Mouse (Mus musculus): ENCODE measurements at regions not wholly inside any gene's neighbourhood (a gene's known extent, or its start where the extent isn't known, plus 50 kb on each side); places are given as distances from the start of the nearest gene placed in this dataset.

DNA sequence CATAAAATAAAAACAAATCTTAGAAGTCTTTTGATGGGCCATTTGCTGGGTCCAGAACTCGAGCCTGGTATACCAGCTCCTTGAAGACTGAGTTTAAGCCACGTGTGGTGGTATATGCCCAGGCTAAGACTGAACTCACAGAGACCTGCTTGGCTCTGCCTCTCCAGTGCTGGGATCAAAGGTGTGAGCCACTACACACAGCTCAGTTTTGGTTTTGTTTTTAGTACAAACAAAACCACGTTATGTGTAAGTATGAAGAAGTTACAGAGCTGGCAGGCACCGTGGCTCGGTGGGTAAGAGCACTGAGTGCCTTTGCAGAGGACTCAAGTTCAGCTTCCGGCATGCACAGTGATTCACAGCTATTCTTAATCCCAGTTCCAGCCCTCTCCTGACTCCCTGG is 75.6 kb downstream of the Wdr5 start:
- no peaks in the 10 kb centered on the region for H3K27me3 ChIP-seq (replicated peaks; ENCODE audit: control insufficient read depth, insufficient read depth, low read length)
- H3K4me3 ChIP-seq (ENCODE audit: insufficient read depth, low read depth, low read length): no peak overlapping the region
- no peak overlapping the region for H3K27ac ChIP-seq (ENCODE audit: insufficient read depth, low read depth, low read length)
- 77% methylated on average over 6 of the region's 6 CpGs for WGBS
- TF ChIP-seq CTCF (conservative IDR thresholded peaks at IDR 0.05; ENCODE audit: insufficient read depth, insufficient read length, low read depth, low read length) (no peak), POLR2A (IDR thresholded peaks at IDR 0.05; ENCODE audit: low read depth, low read length) (no peak)
- H3K36me3 ChIP-seq (ENCODE audit: control insufficient read depth, insufficient read depth, low read length): no peaks in the 10 kb centered on the region
- no peaks in the 10 kb centered on the region for H3K4me1 ChIP-seq (ENCODE audit: control insufficient read depth, insufficient read depth, low read length)
- DNase-seq: no peak

DNA sequence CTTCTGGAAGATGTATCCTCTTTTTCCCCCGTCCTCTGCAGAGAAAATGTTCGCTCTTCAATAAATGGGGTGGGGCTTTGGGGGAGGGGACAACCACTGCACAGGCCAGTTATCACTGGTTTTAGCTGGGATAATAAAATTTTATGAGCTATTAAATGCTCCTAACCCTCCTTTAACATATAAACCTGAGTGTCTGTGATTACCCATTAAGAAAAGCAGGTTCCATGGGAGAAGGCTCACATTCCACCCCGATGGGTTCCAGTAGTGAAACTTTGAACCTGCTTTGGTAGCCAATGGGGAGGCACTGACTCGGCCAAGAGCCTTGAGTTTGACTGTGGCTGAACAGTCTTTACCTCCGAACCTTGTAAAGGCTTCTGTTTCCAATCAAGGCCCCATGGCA is 76.7 kb downstream of the Wdr5 start:
- H3K4me1 ChIP-seq (ENCODE audit: control insufficient read depth, insufficient read depth, low read length): peaks cover 4% of the 10 kb centered on the region; the same call in 1 of the 2 replicates
- no peak for DNase-seq
- no peaks in the 10 kb centered on the region for H3K27me3 ChIP-seq (replicated peaks; ENCODE audit: control insufficient read depth, insufficient read depth, low read length)
- H3K27ac ChIP-seq (ENCODE audit: insufficient read depth, low read depth, low read length): no peak overlapping the region
- no peaks in the 10 kb centered on the region for H3K36me3 ChIP-seq (ENCODE audit: control insufficient read depth, insufficient read depth, low read length)
- no peak overlapping the region for H3K4me3 ChIP-seq (ENCODE audit: insufficient read depth, low read depth, low read length)
- TF ChIP-seq POLR2A (IDR thresholded peaks at IDR 0.05; ENCODE audit: low read depth, low read length) (no peak), CTCF (conservative IDR thresholded peaks at IDR 0.05; ENCODE audit: insufficient read depth, insufficient read length, low read depth, low read length) (no peak)
- 64% methylated on average over 5 of the region's 5 CpGs for WGBS

DNA sequence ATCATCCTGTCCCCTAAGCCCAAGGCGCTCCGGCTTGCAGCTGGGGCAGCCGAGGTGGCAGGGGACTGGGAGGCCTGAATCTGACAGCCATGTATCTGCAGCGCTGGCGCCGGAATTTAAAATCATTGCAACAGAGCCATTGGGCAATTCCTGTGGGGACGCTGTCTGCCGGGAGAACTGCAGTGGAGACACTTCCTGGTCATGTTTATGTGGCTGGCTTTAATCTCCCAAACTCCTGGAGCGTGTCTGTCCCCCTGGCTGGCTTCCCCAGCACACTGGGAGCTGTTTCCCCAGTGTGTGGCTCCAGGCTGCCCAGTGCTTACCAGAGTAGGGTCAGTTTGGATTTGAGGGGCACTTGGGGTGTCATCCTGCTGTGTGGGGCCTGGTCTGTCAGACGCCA is 78.4 kb downstream of the Wdr5 start:
- 39% methylated on average over 10 of the region's 10 CpGs for WGBS
- peak; percentile 69 for DNase-seq
- TF ChIP-seq CTCF (conservative IDR thresholded peaks at IDR 0.05; ENCODE audit: insufficient read depth, insufficient read length, low read depth, low read length) (0 out of 2 replicates have a peak, but pooled peaks have one; percentile 22), POLR2A (IDR thresholded peaks at IDR 0.05; ENCODE audit: low read depth, low read length) (no peak)

DNA sequence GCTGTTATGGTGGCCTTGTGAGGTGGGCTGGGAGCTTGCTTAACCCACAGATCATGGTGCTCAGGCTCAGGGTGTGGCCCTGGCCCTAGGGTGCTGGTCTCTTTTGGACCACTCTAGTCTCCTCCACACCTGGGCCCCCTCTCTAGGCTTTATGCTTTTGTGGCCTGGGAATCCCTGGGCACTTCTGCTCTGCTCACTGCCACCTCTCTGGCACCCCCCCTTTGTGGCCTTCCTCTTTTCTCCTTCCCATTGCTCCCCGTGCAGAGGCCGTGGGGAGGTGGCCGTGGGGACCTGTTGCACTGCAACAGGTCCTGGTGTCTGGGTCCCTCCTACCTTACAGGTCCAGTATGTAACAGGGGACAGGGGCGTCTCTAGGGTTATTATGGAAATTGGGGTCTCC is 80.3 kb downstream of the Wdr5 start:
- DNase-seq: no peak
- no peak overlapping the region for H3K27ac ChIP-seq (ENCODE audit: insufficient read depth, low read depth, low read length)
- no peak overlapping the region for H3K4me3 ChIP-seq (ENCODE audit: insufficient read depth, low read depth, low read length)
- H3K27me3 ChIP-seq (replicated peaks; ENCODE audit: control insufficient read depth, insufficient read depth, low read length): no peaks in the 10 kb centered on the region
- no peak for TF ChIP-seq CTCF (conservative IDR thresholded peaks at IDR 0.05; ENCODE audit: insufficient read depth, insufficient read length, low read depth, low read length)
- no peak for TF ChIP-seq POLR2A (IDR thresholded peaks at IDR 0.05; ENCODE audit: low read depth, low read length)
- H3K36me3 ChIP-seq (ENCODE audit: control insufficient read depth, insufficient read depth, low read length): no peaks in the 10 kb centered on the region
- peaks cover 18% of the 10 kb centered on the region for H3K4me1 ChIP-seq (ENCODE audit: control insufficient read depth, insufficient read depth, low read length)
- 89% methylated on average over 4 of the region's 4 CpGs for WGBS

More for the DNA sequence above, 78.4 kb downstream of the Wdr5 start:
- H3K4me3 ChIP-seq (ENCODE audit: insufficient read depth, low read depth, low read length): no peak overlapping the region
- H3K36me3 ChIP-seq (ENCODE audit: control insufficient read depth, insufficient read depth, low read length): no peaks in the 10 kb centered on the region
- H3K27me3 ChIP-seq (replicated peaks; ENCODE audit: control insufficient read depth, insufficient read depth, low read length): no peaks in the 10 kb centered on the region
- peaks cover 8% of the 10 kb centered on the region; the same call in 1 of the 2 replicates for H3K4me1 ChIP-seq (ENCODE audit: control insufficient read depth, insufficient read depth, low read length)
- no peak overlapping the region for H3K27ac ChIP-seq (ENCODE audit: insufficient read depth, low read depth, low read length)

DNA sequence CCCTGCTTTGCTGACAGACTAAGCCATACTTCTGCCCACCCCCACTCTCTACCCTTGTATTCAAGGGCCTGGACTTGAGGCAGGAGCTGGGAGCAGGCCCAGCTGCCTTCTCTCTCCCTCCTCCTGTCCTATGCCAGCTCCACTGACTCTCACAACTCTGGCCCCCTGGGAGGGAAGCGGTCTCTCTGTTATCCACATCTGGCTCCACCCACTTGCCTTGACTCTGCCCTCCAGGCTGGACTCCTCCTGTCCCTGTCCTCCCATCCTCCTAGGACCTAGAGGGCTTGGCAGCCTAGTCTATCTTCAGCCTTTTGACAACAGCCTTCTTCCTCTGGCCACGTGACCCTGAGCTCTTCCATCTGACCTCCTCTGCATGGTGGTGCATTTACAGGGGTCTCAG is 80.0 kb upstream of the Rxra start:
- Histone ChIP-seq H3K4me1 (ENCODE audit: control insufficient read depth, insufficient read depth, low read length) (peaks cover 18% of the 10 kb centered on the region), H3K27me3 (replicated peaks; ENCODE audit: control insufficient read depth, insufficient read depth, low read length) (no peaks in the 10 kb centered on the region), H3K4me3 (ENCODE audit: insufficient read depth, low read depth, low read length) (no peak overlapping the region), H3K27ac (ENCODE audit: insufficient read depth, low read depth, low read length) (no peak overlapping the region), H3K36me3 (ENCODE audit: control insufficient read depth, insufficient read depth, low read length) (no peaks in the 10 kb centered on the region)
- peak; percentile 85 for DNase-seq
- TF ChIP-seq CTCF (conservative IDR thresholded peaks at IDR 0.05; ENCODE audit: insufficient read depth, insufficient read length, low read depth, low read length) (no peak), POLR2A (IDR thresholded peaks at IDR 0.05; ENCODE audit: low read depth, low read length) (no peak)
- 35% methylated on average over 2 of the region's 2 CpGs for WGBS

DNA sequence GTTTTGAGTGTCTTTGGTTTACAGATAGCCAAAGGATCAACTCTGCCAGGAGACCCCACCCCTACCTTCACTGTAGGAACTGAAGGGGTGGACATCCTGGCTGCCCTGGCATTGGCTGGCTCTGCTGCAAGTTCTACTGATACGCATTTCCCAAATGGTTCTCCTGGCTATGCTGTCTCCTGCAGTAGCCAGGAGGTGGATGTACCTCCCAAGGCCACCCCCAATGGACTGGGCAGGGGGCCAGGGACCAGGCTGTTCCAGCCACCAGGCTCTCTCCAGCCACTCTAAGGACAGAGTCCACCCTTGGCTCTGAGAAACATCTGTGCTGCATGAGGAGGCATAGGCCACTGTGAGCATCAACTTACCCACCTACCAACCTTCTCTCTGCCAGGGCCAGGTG is 79.3 kb upstream of the Rxra start:
- no peak for TF ChIP-seq CTCF (conservative IDR thresholded peaks at IDR 0.05; ENCODE audit: insufficient read depth, insufficient read length, low read depth, low read length)
- TF ChIP-seq POLR2A (IDR thresholded peaks at IDR 0.05; ENCODE audit: low read depth, low read length): no peak
- no peak overlapping the region for H3K4me3 ChIP-seq (ENCODE audit: insufficient read depth, low read depth, low read length)
- H3K27me3 ChIP-seq (replicated peaks; ENCODE audit: control insufficient read depth, insufficient read depth, low read length): no peaks in the 10 kb centered on the region
- H3K36me3 ChIP-seq (ENCODE audit: control insufficient read depth, insufficient read depth, low read length): no peaks in the 10 kb centered on the region
- peak; percentile 93 for DNase-seq
- WGBS: 56% methylated on average over 1 of the region's 1 CpGs
- H3K27ac ChIP-seq (ENCODE audit: insufficient read depth, low read depth, low read length): no peak overlapping the region
- peaks cover 18% of the 10 kb centered on the region for H3K4me1 ChIP-seq (ENCODE audit: control insufficient read depth, insufficient read depth, low read length)

DNA sequence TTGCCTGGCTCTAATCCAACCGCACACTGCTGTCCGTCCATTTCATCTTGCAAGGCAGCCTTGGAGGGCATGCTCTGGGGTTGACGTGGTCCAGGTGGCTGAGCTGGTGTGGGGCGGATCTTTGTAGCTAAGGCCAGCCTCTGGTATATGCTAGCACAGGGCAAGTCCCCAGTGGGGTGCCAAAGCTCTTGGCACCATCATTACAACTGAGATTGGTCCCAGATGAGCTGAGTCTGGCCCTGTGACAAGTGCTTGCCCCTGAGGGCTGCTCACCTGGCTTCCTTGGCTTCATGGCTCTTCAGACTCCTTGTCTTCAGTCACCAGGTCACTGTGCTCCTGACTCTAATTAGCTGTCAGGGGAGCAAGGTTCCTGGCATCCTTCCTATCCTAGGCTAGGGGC is 78.3 kb upstream of the Rxra start:
- WGBS: 82% methylated on average over 4 of the region's 4 CpGs
- Histone ChIP-seq H3K4me3 (ENCODE audit: insufficient read depth, low read depth, low read length) (no peak overlapping the region), H3K27me3 (replicated peaks; ENCODE audit: control insufficient read depth, insufficient read depth, low read length) (no peaks in the 10 kb centered on the region), H3K27ac (ENCODE audit: insufficient read depth, low read depth, low read length) (no peak overlapping the region), H3K36me3 (ENCODE audit: control insufficient read depth, insufficient read depth, low read length) (no peaks in the 10 kb centered on the region), H3K4me1 (ENCODE audit: control insufficient read depth, insufficient read depth, low read length) (peaks cover 18% of the 10 kb centered on the region)
- TF ChIP-seq POLR2A (IDR thresholded peaks at IDR 0.05; ENCODE audit: low read depth, low read length) (no peak), CTCF (conservative IDR thresholded peaks at IDR 0.05; ENCODE audit: insufficient read depth, insufficient read length, low read depth, low read length) (no peak)
- DNase-seq: peak; percentile 33

All from kidney, adult 2 months (tissue).